Mouse (Mus musculus): ENCODE results near the gene St8sia4. TPM values are rescaled to one million over a fixed set of nuclear protein-coding genes. Genes with fewer than 3 reads are reported as not detected.
"Not testable (repeated sequence)": the region's sequence is repeated elsewhere in the genome, so short reads cannot be mapped to it uniquely, and the experiment has no call there.

St8sia4 gene
- polyA plus RNA-seq, 1 experiment = 0.01 TPM

GRCm38 (mm10) chr1:95572619-95573540 lies 94.5 kb downstream of the St8sia4 start:
- Histone ChIP-seq H3K27me3 (ENCODE audit: control insufficient read depth, insufficient read depth, insufficient read length) (no peaks in the 10 kb centered on the region), H3K79me3 (ENCODE audit: low read depth) (no peaks in the 10 kb centered on the region), H3K36me3 (ENCODE audit: control insufficient read depth, insufficient read depth) (no peaks in the 10 kb centered on the region), H3K4me3 (ENCODE audit: insufficient read depth, poor library complexity, severe bottlenecking) (no peak overlapping the region), H3K79me2 (ENCODE audit: control insufficient read depth, insufficient read depth) (no peaks in the 10 kb centered on the region), H3ac (ENCODE audit: control insufficient read depth, insufficient read length, low read depth) (no peak overlapping the region)
- TF ChIP-seq MYOG (IDR thresholded peaks at IDR 0.05; ENCODE audit: control insufficient read depth, extremely low read depth, insufficient read length) (no peak), MAX (IDR thresholded peaks at IDR 0.05) (no peak), MYOD1 (IDR thresholded peaks at IDR 0.05; ENCODE audit: control insufficient read depth, insufficient read length, low read depth) (no peak), CEBPB (IDR thresholded peaks at IDR 0.05; ENCODE audit: low read depth) (no peak), USF1 (IDR thresholded peaks at IDR 0.05; ENCODE audit: low read depth) (no peak), CTCF (IDR thresholded peaks at IDR 0.05; ENCODE audit: control insufficient read depth, insufficient read depth, insufficient read length) (no peak)

- Histone ChIP-seq H3K79me2 (ENCODE audit: control insufficient read depth, insufficient read depth) (no peaks in the 10 kb centered on the region), H3K27me3 (ENCODE audit: control insufficient read depth, insufficient read depth, insufficient read length) (no peaks in the 10 kb centered on the region), H3K79me3 (ENCODE audit: low read depth) (no peaks in the 10 kb centered on the region)
Measured at GRCm38 (mm10) chr1:95571106-95571505, 96.3 kb downstream of the St8sia4 start.

GRCm38 (mm10) chr1:95554556-95554955 lies 112.8 kb downstream of the St8sia4 start:
- H3K4me3 ChIP-seq (ENCODE audit: insufficient read depth, poor library complexity, severe bottlenecking); H3ac ChIP-seq (ENCODE audit: control insufficient read depth, insufficient read length, low read depth); H3K79me2 ChIP-seq (ENCODE audit: control insufficient read depth, insufficient read depth); H3K27me3 ChIP-seq (ENCODE audit: control insufficient read depth, insufficient read depth, insufficient read length); H3K36me3 ChIP-seq (ENCODE audit: control insufficient read depth, insufficient read depth); H3K79me3 ChIP-seq (ENCODE audit: low read depth): not testable (repeated sequence)

More at GRCm38 (mm10) chr1:95571106-95571505, 96.3 kb downstream of the St8sia4 start:
- no peak overlapping the region for H3K4me3 ChIP-seq (ENCODE audit: insufficient read depth, poor library complexity, severe bottlenecking)
- no peaks in the 10 kb centered on the region for H3K36me3 ChIP-seq (ENCODE audit: control insufficient read depth, insufficient read depth)
- TF ChIP-seq MYOD1 (IDR thresholded peaks at IDR 0.05; ENCODE audit: control insufficient read depth, insufficient read length, low read depth) (no peak), MYOG (IDR thresholded peaks at IDR 0.05; ENCODE audit: control insufficient read depth, extremely low read depth, insufficient read length) (no peak), USF1 (IDR thresholded peaks at IDR 0.05; ENCODE audit: low read depth) (no peak), CEBPB (IDR thresholded peaks at IDR 0.05; ENCODE audit: low read depth) (no peak), CTCF (IDR thresholded peaks at IDR 0.05; ENCODE audit: control insufficient read depth, insufficient read depth, insufficient read length) (no peak)
- H3ac ChIP-seq (ENCODE audit: control insufficient read depth, insufficient read length, low read depth) = no peak overlapping the region

- H3ac ChIP-seq (ENCODE audit: control insufficient read depth, insufficient read length, low read depth) = no peak overlapping the region
- no peaks in the 10 kb centered on the region for H3K79me3 ChIP-seq (ENCODE audit: low read depth)
- H3K27me3 ChIP-seq (ENCODE audit: control insufficient read depth, insufficient read depth, insufficient read length) = no peaks in the 10 kb centered on the region
- no peaks in the 10 kb centered on the region for H3K36me3 ChIP-seq (ENCODE audit: control insufficient read depth, insufficient read depth)
- TF ChIP-seq CTCF (IDR thresholded peaks at IDR 0.05; ENCODE audit: control insufficient read depth, insufficient read depth, insufficient read length) (no peak), USF1 (IDR thresholded peaks at IDR 0.05; ENCODE audit: low read depth) (no peak), MYOD1 (IDR thresholded peaks at IDR 0.05; ENCODE audit: control insufficient read depth, insufficient read length, low read depth) (no peak), CEBPB (IDR thresholded peaks at IDR 0.05; ENCODE audit: low read depth) (no peak), MYOG (IDR thresholded peaks at IDR 0.05; ENCODE audit: control insufficient read depth, extremely low read depth, insufficient read length) (no peak), FOSL1 (IDR thresholded peaks at IDR 0.05; ENCODE audit: insufficient read depth, low read length, poor library complexity, severe bottlenecking) (no peak), MAX (IDR thresholded peaks at IDR 0.05) (no peak)
- H3K4me3 ChIP-seq (ENCODE audit: insufficient read depth, poor library complexity, severe bottlenecking) = no peak overlapping the region
- no peaks in the 10 kb centered on the region for H3K79me2 ChIP-seq (ENCODE audit: control insufficient read depth, insufficient read depth)
Measured at GRCm38 (mm10) chr1:95541460-95541859, 125.9 kb downstream of the St8sia4 start.

All from C2C12 (cell line).